Mouse (Mus musculus) lung, postnatal 4 days (tissue): ENCODE results near the gene Lca5.
A peak's percentile ranks its signal among the peaks of the same experiment; 100 is the strongest.

Source experiments
- DNase-seq, 2 experiments: peaks; one replicate each; pipeline ENCODE4 v3.0.0; 2021

The Lca5 gene

DNA sequence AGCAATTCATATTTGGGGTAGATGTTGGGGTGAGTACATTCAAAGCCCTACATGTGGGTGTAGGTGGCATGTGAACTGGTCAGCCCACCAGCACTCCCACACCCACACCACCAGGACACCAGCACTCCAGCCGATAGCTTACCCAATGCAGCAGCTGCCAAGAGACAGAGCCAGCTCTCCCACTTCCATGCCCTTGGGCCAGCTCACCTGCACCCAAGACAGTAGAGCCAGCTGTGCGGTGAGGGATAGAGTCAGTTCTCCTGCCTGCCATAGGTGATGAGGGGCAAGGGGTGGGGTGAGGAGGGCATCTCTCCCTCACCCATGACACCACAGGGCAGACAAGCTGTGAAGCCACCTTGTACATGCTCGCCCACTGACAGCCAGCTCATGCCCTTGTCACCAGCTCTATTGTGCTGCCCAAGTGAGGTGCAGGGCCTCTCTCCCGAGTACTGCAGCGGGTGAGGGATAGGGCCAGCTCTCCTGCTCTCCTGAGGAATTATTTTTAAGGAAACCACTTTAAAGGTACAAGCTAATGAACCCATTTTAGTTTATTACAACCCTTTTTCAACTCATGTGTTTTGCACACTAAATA lies 54.6 kb downstream of the Lca5 start:
- DNase-seq, result no peak

GRCm38 (mm10) chr9:83385301-83385700 lies 55.6 kb downstream of the Lca5 start:
- no peak for DNase-seq

DNA sequence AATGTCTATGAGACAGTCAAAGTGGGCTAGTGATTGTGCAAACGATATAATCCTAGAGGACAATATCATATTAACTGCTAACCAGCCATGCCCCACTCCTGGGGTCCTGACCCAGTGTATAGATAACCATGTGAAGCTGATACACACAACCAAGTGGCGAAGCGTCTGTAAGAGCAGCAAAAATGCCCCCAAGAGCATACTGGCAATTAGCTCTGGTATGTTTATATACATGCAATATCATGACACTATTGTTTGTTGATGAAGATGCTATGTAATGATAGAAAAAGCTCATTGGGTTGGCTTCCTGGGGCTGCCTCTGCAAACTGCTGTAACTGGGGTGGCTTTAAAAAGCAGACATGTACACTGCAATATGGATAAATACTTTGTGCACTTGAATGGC lies 57.7 kb downstream of the Lca5 start:
- DNase-seq, result no peak

GRCm38 (mm10) chr9:83382775-83383174 lies 58.2 kb downstream of the Lca5 start:
- DNase-seq, result no peak

GRCm38 (mm10) chr9:83381317-83381716 lies 59.6 kb downstream of the Lca5 start:
- no peak for DNase-seq

DNA sequence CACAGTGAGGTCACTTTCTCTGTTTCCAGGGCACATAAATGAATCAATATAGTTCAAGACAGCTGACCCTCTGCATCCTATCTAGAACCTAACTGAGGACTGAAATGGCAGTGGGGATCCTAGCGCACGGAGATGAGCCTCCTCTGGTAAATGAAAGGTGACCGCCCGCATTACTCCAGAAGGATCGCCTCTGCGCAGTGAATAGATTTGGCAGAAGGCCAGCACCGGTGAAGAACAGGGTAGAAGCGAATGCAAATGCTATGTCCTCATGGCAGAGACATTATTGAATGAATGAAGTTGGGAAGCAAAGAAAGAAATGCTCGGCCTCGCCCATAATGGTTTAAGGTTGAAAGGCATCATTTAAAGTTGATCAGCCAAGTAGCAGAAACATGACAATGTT lies 61.3 kb downstream of the Lca5 start:
- DNase-seq, result no peak

GRCm38 (mm10) chr9:83377132-83377531 lies 63.8 kb downstream of the Lca5 start:
- DNase-seq, result no peak

- no peak for DNase-seq
Observed at GRCm38 (mm10) chr9:83375522-83376176, 65.3 kb downstream of the Lca5 start.

- DNase-seq, result no peak
Observed at GRCm38 (mm10) chr9:83370907-83371306, 70.0 kb downstream of the Lca5 start.

- DNase-seq, result peak in 1 of 2 experiments; percentile 36
Observed at GRCm38 (mm10) chr9:83368234-83368633, 72.7 kb downstream of the Lca5 start.

DNA sequence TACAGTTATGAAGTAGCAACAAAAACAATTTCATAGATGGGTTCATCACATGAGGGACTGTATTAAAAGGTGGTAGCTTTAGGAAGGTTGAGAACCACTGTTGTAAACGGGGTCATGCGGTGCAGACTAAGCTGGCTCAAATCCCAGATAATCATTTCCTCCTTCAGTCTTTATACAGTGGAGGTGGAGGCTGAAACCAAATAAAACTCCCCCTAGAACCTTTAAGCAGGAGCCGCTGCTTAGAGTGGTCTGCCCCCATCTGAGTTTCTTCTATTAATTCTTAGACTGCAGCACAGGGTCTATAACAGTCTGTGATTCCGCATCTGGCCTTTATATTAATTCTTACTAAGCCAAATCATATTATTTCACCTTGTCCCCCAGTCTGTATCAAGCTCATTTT lies 85.1 kb downstream of the Lca5 start:
- DNase-seq, result no peak

- DNase-seq, result no peak
Observed at GRCm38 (mm10) chr9:83353316-83353715, 87.6 kb downstream of the Lca5 start.

DNA sequence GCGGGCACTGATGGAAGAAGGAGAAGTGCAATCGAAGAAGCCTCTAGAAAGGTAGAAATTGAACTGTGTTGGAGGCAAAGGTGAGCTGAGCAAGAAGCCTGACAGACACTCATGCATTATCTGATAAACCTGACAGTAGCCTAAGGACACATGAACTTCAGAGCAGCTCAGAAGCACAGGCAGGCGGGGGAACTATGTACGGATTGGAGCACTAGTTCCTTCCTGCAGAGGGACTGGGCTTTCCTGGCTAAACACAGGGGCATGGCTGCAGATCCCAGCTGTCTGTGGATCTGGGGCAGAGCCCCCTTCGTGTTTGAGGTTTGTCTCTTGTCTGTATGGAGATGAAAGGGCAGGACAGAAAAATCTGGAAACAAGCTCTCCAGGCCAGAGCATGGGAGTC lies 89.8 kb downstream of the Lca5 start:
- no peak for DNase-seq

GRCm38 (mm10) chr9:83350613-83351012 lies 90.3 kb downstream of the Lca5 start:
- peak; percentile 65 to 72 for DNase-seq

DNA sequence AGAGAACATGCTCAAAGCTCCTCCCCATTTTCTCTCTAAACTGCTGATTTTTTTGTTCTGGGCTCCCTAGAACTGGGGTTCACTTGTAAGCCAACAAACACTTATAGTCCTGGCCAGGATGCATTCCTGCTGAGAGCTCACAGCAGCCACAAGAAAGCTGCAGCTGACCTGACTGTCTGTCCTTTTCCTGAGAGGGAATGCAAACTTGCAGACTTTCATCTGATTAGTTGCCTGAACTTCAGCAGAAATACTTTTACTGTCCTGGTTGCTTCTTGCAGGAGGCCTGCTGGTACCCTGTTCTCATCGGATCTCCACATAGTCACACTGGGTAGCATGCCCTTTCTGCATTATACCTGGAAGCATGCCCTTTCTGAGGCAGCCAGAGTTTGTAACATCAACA lies 91.0 kb downstream of the Lca5 start:
- no peak for DNase-seq

GRCm38 (mm10) chr9:83349504-83349903 lies 91.4 kb downstream of the Lca5 start:
- peak; percentile 16 to 39 for DNase-seq

- no peak for DNase-seq
Observed at GRCm38 (mm10) chr9:83347521-83347920, 93.4 kb downstream of the Lca5 start.

DNA sequence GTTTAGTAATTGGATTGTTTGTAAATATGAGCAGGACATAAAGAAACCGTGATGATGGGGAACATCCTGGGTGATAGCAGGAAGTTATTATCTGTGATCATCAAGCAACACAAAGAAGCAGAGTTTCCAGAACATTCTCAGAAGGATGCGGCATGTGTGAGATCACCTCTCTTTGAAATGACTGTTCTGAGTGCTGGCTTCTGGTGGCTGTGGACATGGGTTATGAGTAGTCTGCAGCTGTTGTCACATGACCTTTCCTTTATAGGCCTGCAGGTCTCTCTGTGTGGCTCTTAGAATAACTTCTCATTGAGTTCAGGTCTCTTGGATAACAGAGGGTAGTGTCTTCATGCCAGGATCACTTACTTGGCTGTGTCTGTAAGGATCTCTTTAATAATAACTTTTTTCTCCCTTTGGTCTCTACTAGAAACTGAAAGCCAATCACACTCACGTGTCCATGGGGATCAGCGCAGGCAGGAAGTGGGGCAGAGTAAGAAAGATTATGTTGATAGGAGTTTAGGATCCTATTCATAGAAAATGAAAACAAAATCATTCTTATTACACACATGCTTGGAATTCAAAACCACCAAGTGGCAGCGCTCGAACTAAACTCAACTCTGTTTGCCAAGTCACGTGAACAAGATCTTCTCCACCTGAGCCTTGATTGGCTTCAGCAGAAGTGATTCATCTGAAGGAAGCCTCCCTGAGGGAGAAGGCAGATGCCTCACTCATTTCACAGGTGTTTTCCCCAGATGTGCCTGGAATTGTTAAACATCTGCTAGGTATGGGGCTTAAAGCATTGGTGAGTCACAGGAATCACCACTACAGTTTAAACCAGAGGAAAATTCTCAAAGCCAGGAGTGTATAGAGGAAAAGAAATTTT lies 98.2 kb downstream of the Lca5 start:
- no peak for DNase-seq
